Mouse (Mus musculus) lung, postnatal 36 days (tissue): ENCODE measurements around the gene Gm21778.
"Not testable (repeated sequence)": the region's sequence is repeated elsewhere in the genome, so short reads cannot be mapped to it uniquely, and the experiment has no call there.

Source experiments
- DNase-seq: peaks from one replicate; pipeline ENCODE4 v3.0.0; 2022; ENCODE audit warnings: mixed read lengths

The Gm21778 gene

DNA sequence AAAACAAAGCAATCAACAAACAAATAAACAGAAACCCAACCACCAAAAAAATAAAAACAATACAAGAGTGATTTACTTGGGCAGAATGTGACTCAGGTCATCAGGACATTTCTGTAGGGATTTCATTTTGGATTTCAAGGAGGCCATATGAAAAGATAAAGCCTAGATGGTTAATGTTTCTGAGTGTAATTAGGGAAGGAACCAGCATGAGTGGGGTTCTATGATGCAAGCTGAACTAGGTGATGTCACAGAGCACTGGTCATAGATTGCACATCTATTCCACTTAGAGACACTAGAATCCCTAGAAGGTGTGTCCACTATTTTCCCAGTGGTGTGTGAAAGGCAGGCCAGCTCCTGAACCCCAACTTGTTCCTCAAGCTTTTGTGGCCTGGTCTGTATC is at the start of gene Gm21778:
Gm21778 (plus strand) TSS at position 301 of the 400 bp plus-strand sequence.
- DNase-seq, result not testable (repeated sequence)
